Mouse (Mus musculus): ENCODE results near the gene Pde7b.

- TF ChIP-seq CTCF (IDR thresholded peaks at IDR 0.05; ENCODE audit: borderline replicate concordance, control insufficient read depth, extremely low read depth, insufficient read depth, low read length, poor library complexity): no peak
- no peak for TF ChIP-seq POLR2A (IDR thresholded peaks at IDR 0.05; ENCODE audit: control insufficient read depth, extremely low read depth, insufficient read depth, low read length, poor library complexity)
These were observed 70.3 kb downstream of the Pde7b start for GRCm38 (mm10) chr10:20654590-20654989.

Measured in thymus, adult 2 months (tissue).